ENCODE assay signal across 21 mouse cellular contexts in the genomic region with DNA sequence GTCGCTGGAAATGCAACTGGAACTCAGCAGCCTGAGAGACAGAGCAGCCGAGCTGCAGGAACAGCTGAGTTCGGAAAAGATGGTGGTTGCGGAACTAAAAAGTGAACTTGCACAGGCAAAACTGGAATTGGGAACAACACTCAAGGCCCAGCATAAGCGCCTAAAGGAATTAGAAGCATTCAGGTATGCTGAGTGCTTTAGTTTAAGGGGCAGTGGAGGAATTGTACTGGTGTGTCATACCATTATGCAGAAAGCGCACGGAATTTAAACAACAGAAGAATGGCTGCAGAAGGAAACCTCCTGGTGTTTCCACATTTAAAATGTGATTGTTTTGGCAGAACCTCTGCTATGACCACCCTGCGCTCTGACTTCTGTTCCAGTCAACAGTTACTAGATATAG.
"Had no signal": no experiment of that assay in that cellular context is flagged by ENCODE, and none has a peak within 500 bp of the region (broad histone marks: within the 10 kb centered on the region; RNA-seq: fewer than 3 reads in every experiment).

No protein-coding gene starts in this region.

- H3K27ac ChIP-seq: gastrocnemius, adult 2 months; heart, embryonic 10.5 days; hindbrain, embryonic 10.5 days; hindbrain, embryonic 12.5 days; hindbrain, embryonic 14.5 days; intestine, embryonic 15.5 days; layer of hippocampus, adult 2 months; limb, embryonic 13.5 days; limb, embryonic 15.5 days had no signal

- DNase-seq: gastrocnemius, adult 2 months; gastrocnemius, postnatal 10 days; gastrocnemius, postnatal 25 days; heart, adult 18-20 months; heart, postnatal 10 days; heart, postnatal 4 days; kidney, adult 18-20 months; kidney, adult 8-10 months; kidney, postnatal 10 days; kidney, postnatal 25 days; kidney, postnatal 4 days; left cerebral cortex, postnatal 4 days had no signal

- H3K4me1 ChIP-seq: heart, embryonic 10.5 days; heart, embryonic 12.5 days; hindbrain, embryonic 10.5 days; hindbrain, embryonic 12.5 days; intestine, embryonic 15.5 days; limb, embryonic 13.5 days; limb, embryonic 15.5 days had no signal

- H3K4me3 ChIP-seq: gastrocnemius, adult 2 months; heart, embryonic 10.5 days; heart, embryonic 12.5 days; hindbrain, embryonic 10.5 days; hindbrain, embryonic 12.5 days; intestine, embryonic 15.5 days; layer of hippocampus, adult 2 months; limb, embryonic 13.5 days; limb, embryonic 15.5 days had no signal
